Mouse (Mus musculus): ENCODE results near the gene Chrnb2. TPM values are rescaled to one million over a fixed set of nuclear protein-coding genes. Genes with fewer than 3 reads are reported as not detected.

The Chrnb2 gene
- polyA plus RNA-seq, 1 experiment from 2014 or later = 0.20 TPM

DNA sequence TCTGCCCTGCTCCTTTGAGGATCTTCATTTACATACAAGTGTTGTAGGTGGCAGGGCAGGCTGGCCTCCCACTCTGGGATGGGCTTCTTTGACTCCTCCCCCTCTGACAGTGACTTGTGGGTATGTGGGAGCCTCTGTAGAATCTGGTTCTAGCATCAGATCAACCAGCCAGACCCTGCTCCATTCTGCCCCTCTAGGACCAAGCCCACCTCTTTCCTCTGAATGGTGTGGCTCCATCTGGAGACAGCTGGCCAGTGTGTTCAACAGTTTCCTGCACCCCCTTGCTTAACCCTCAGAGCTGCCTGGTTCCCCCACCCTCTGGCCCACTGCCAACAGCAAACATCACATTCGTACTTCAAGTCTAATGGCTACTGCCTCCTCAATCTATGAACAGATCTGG lies 12.1 kb downstream of the Chrnb2 start:
- H3K9ac ChIP-seq = no peak overlapping the region
- no peak overlapping the region for H3K4me3 ChIP-seq (replicated peaks)
- ATAC-seq (ENCODE audit: low read depth) (0 out of 2 replicates have a peak, but pooled peaks have one; percentile 20), DNase-seq (no peak)
- no peaks in the 10 kb centered on the region for H3K27me3 ChIP-seq
- no peak overlapping the region for H3K27ac ChIP-seq
- no peaks in the 10 kb centered on the region for H3K9me3 ChIP-seq (replicated peaks)
- peaks cover 44% of the 10 kb centered on the region for H3K36me3 ChIP-seq
- 52% methylated on average over 1 of the region's 1 CpGs for WGBS (ENCODE audit: insufficient replicate concordance)
- H3K4me2 ChIP-seq = no peak overlapping the region
- H3K4me1 ChIP-seq (replicated peaks) = no peaks in the 10 kb centered on the region

DNA sequence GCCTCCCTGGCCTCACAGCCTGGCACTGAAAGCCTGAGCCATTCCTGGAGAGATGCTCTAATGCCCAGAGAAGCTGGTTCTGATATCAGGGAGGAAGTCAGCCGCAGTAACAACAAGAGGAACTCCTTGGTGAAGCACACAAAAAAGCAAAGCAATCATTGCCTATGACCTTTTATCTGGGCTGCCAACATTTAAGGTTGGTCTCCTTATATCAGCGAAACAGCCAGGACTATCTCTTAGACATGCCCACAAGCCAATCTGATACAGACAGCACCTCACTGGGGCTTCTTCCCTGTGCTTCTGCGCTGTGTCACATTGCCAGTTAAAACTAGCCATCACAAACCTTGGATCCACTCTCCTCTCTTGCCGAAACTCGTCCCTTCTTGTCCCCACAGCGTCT lies 25.9 kb downstream of the Chrnb2 start:
- DNase-seq = no peak
- ATAC-seq (ENCODE audit: low read depth) = no peak
- Histone ChIP-seq H3K27ac (no peak overlapping the region), H3K27me3 (no peaks in the 10 kb centered on the region), H3K4me2 (no peak overlapping the region), H3K4me1 (replicated peaks) (peaks cover 2% of the 10 kb centered on the region; the same call in 1 of the 2 replicates), H3K9ac (no peak overlapping the region), H3K9me3 (replicated peaks) (no peaks in the 10 kb centered on the region), H3K36me3 (peaks cover 92% of the 10 kb centered on the region), H3K4me3 (replicated peaks) (no peak overlapping the region)
- WGBS (ENCODE audit: insufficient replicate concordance) = 68% methylated on average over 6 of the region's 6 CpGs

DNA sequence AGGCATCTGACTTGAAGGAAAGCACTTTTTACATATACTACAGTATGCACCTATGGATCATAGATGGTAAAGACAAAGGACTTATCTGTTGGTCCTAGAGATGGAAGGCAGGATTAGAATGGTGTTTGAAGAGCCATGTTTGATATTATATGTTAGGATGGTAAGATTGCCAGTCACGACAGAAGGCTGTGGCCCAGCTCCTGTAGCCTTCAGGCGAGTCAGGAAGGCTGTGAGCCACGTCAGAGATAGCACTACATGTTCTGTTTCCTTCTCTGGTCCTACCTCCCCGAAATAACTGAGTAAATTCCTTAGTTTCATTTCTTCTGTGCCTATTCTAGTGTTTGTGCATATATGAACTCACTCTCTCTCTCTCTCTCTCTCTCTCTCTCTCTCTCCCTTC lies 32.3 kb downstream of the Chrnb2 start:
- ATAC-seq (ENCODE audit: low read depth) (no peak), DNase-seq (no peak)
- Histone ChIP-seq H3K4me1 (replicated peaks) (peaks cover 36% of the 10 kb centered on the region), H3K9me3 (replicated peaks) (no peaks in the 10 kb centered on the region), H3K4me3 (replicated peaks) (peak overlapping the region; percentile 75), H3K36me3 (peaks cover 36% of the 10 kb centered on the region), H3K27me3 (no peaks in the 10 kb centered on the region), H3K4me2 (peak overlapping the region; percentile 76), H3K9ac (peak overlapping the region; percentile 85; the same call in 1 of the 2 replicates), H3K27ac (no peak overlapping the region)
- WGBS (ENCODE audit: insufficient replicate concordance) = 51% methylated on average over 4 of the region's 4 CpGs

DNA sequence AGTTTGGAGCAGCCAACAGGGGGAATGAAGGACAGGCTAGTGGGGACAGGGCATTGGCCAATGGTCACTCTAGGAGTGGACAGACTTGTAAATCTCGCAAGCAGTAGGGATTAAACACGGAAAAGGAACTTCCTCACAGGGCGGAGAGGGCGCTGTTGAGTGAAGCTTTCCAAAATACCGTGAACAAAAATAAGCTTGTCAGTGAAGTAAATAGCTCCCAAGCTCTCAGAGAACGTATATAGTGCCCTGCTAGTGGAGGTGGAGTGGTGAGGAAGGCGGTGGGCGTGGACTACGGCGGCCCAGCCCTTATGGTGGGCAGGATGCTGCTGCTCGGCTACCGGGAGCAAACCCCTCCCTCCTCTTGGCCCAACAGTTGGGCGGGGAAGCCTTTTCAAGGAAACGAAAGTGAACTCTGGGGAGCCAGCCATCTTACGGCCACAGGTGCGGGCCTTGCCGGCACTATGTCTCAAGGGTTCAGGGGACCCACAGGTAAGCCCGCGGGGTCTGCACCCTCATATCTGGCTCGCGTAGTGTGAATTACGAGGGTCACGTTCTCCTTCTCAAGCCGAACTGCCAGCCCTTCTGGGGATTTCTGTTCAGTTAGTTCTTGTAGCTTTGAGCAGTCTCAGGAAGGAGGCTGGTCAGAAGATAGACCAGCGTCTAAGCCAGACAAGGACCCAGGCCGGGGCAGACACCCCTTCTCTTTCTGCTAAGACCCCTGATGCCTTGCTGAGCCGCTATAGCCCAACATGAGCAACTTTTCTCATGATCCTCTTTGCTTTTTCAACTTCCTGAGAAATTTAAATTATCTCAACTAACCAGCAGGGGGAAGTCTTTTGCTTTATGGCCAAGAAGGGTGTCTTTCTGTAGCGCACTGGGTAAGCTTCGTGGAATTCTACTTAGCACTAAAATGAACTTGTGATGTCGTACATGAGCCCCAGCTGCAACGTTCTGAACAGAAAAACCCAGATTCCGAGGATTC lies 33.8 kb downstream of the Chrnb2 start:
- Histone ChIP-seq H3K9ac (peak overlapping the region; percentile 85), H3K27me3 (no peaks in the 10 kb centered on the region), H3K4me1 (replicated peaks) (peaks cover 41% of the 10 kb centered on the region), H3K36me3 (peaks cover 23% of the 10 kb centered on the region), H3K27ac (peak overlapping the region; percentile 78), H3K4me3 (replicated peaks) (peak overlapping the region; percentile 75), H3K4me2 (peak overlapping the region; percentile 76), H3K9me3 (replicated peaks) (no peaks in the 10 kb centered on the region)
- peak; percentile 89 for DNase-seq
- under 1% methylated on average over 32 of the region's 32 CpGs for WGBS (ENCODE audit: insufficient replicate concordance)
- peak; percentile 98 for ATAC-seq (ENCODE audit: low read depth)

DNA sequence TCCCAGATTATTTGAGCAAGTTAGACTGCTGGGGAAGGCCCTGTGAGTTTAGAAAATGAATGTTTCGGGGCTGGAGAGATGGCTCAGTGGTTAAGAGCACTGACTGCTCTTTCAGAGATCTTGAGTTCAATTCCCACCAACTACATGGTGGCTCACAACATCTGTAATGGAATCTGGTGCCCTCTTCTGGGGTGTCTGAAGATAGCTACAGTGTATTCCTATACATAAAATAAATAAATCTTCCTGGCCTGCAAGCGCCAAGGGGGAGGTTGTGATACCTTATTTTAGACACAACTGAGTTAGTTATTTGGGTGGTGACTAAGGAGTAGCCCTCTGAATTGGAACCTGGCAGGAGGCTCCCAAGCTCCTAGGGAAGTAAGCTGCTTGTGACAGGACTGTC lies 35.6 kb downstream of the Chrnb2 start:
- Histone ChIP-seq H3K27ac (no peak overlapping the region), H3K36me3 (peaks cover 6% of the 10 kb centered on the region; the same call in 1 of the 2 replicates), H3K4me2 (no peak overlapping the region), H3K4me1 (replicated peaks) (peaks cover 41% of the 10 kb centered on the region), H3K9ac (no peak overlapping the region), H3K4me3 (replicated peaks) (no peak overlapping the region), H3K27me3 (no peaks in the 10 kb centered on the region), H3K9me3 (replicated peaks) (no peaks in the 10 kb centered on the region)
- 63% methylated on average over 2 of the region's 2 CpGs for WGBS (ENCODE audit: insufficient replicate concordance)
- no peak for ATAC-seq (ENCODE audit: low read depth)
- DNase-seq = no peak

DNA sequence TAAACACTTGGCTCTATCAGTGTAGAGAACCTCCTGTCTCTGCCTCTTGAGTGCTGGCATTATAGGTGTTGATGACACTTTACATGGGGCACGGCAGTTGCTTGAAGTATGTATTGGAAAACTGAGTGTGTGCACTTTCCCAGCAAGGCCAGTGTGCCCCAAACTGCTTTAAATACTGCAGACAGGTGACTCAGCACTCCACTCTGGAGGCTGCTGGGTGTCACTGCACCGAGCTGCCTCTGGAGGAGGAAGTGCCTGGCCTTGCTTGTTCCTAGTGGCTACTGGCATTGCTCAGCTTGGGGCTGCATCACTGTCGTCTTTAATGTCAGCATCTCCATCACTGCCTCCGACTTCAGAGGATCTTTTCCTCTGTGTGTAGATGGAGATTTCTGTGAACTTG lies 37.4 kb downstream of the Chrnb2 start:
- WGBS (ENCODE audit: insufficient replicate concordance) = 13% methylated on average over 4 of the region's 4 CpGs
- ATAC-seq (ENCODE audit: low read depth) = no peak
- H3K27me3 ChIP-seq = no peaks in the 10 kb centered on the region

DNA sequence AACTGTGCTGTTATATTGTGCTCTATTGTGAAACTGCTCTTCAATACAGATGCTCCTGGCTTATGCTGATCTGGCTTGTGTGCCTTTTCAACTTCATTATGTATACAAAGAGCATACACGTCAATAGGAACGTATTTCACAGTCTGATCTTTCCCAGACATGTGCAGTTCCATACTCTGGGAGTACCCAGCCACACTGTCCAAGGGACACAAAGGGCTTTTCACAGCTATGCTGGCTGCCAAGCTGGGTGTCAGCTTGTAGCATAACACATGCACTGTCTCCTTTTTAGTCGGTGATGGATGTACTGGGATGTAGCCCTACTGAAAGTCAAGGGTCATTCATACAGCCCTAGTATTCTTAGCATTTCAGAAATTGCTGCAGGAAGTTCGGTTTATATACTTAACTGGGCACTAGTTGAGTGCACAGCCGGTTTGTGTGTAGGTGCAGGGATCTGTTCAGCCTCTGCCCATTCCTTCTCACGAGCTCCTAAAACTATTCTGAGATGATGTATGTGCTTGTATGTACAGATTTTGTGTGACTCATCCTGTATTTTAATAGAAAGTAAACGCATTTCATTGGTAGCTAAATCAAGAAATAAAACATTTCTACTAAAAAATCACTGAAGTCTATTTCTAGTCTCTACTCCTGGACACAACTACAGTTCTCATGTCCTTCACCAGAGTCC lies 40.9 kb downstream of the Chrnb2 start:
- 65% methylated on average over 7 of the region's 7 CpGs for WGBS (ENCODE audit: insufficient replicate concordance)
- Histone ChIP-seq H3K4me2 (no peak overlapping the region), H3K27ac (no peak overlapping the region), H3K4me3 (replicated peaks) (no peak overlapping the region), H3K36me3 (no peaks in the 10 kb centered on the region), H3K27me3 (no peaks in the 10 kb centered on the region), H3K9ac (no peak overlapping the region), H3K4me1 (replicated peaks) (peaks cover 8% of the 10 kb centered on the region), H3K9me3 (replicated peaks) (no peaks in the 10 kb centered on the region)
- DNase-seq (no peak), ATAC-seq (ENCODE audit: low read depth) (no peak)

More for the DNA sequence above, 37.4 kb downstream of the Chrnb2 start:
- Histone ChIP-seq H3K27ac (no peak overlapping the region), H3K9me3 (replicated peaks) (no peaks in the 10 kb centered on the region), H3K4me3 (replicated peaks) (no peak overlapping the region), H3K36me3 (no peaks in the 10 kb centered on the region), H3K4me1 (replicated peaks) (peaks cover 28% of the 10 kb centered on the region), H3K4me2 (no peak overlapping the region), H3K9ac (no peak overlapping the region)
- DNase-seq = peak; percentile 51

DNA sequence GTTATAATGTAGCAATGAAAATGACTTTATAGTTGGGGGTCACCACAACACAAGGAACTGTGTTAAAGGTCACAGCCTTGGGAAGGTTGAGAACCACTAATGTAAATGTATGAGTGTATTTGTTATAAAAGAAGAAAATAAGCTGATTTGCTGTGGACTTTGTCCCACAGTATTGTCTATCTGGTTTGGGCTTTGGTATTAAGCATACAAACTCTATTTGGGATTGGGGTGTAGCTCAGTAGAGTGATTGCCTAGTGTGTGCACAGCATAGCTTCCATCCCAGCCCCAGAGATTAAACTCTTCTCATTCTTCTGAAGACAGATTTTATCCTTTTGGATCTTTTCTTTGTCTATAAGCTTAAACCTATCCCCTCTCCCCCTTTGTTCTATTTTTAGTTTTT lies 42.4 kb downstream of the Chrnb2 start:
- no peaks in the 10 kb centered on the region for H3K36me3 ChIP-seq
- no peak overlapping the region for H3K4me3 ChIP-seq (replicated peaks)
- no peak overlapping the region for H3K27ac ChIP-seq
- H3K9ac ChIP-seq = no peak overlapping the region
- H3K27me3 ChIP-seq = no peaks in the 10 kb centered on the region
- DNase-seq (no peak), ATAC-seq (ENCODE audit: low read depth) (no peak)
- no peaks in the 10 kb centered on the region for H3K9me3 ChIP-seq (replicated peaks)
- H3K4me2 ChIP-seq = no peak overlapping the region
- H3K4me1 ChIP-seq (replicated peaks) = peaks cover 4% of the 10 kb centered on the region

DNA sequence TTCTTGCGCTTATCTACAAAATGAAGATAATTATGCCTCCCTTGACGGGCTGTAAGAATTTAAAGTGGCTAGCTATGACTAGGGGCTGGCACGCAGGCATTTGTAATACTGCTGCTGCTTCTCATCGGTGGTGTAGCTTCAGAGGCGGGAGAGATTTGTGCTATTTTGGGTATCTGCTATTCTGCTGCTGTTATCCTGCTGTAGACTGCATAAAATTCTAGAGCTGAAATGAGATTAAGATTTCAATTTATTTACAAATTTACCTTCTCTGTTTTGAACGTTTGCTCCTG lies 48.5 kb downstream of the Chrnb2 start:
- WGBS (ENCODE audit: insufficient replicate concordance) = 39% methylated on average over 6 of the region's 6 CpGs
- Histone ChIP-seq H3K9ac (peak overlapping the region; percentile 76; the same call in 1 of the 2 replicates), H3K4me1 (replicated peaks) (peaks cover 20% of the 10 kb centered on the region)

DNA sequence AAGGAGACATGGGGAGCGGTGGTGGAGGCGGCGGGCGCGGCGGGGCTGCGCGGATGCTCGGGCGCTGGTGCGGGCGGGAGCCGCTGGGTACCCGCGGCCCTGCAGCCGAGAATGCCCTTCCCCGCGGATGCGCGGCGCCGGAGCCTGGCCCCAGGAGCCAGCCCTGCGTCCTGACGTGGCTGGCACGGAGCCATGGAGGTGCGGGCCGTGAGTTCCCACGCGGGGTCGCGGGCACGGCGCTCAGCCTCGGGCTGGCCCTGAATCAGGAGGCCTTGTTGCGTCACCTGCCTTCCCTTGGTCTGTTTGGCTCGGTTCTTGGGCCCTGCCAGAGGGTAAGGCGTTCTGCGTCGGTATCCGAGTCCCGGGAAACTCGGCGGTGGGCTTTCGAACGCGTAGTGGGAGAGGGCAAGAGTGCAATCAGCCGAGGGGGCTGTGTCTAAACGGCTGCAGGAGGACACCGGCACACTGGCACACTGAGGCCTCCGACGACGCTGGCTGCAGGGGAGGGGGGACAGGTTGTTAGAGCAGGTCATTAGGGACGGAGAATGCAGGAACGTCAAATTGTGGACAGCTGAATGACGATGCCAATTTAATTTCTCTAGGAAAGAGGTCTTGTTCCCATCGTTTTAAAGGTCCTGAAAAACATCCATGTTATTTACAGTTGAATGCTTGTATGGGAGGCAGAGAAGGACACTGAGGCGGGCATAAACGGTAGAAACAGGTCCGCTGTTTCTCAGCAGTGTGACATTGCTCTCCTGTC lies 49.0 kb downstream of the Chrnb2 start:
- no peak for DNase-seq
- WGBS (ENCODE audit: insufficient replicate concordance) = 2% methylated on average over 57 of the region's 59 CpGs
- H3K9me3 ChIP-seq (replicated peaks) = no peaks in the 10 kb centered on the region
- H3K9ac ChIP-seq = peak overlapping the region; percentile 76
- no peak overlapping the region for H3K27ac ChIP-seq
- peak overlapping the region; percentile 80 for H3K4me3 ChIP-seq (replicated peaks)
- ATAC-seq (ENCODE audit: low read depth) = peak; percentile 54
- peaks cover 20% of the 10 kb centered on the region for H3K4me1 ChIP-seq (replicated peaks)
- peak overlapping the region; percentile 95 for H3K4me2 ChIP-seq
- peaks cover 9% of the 10 kb centered on the region for H3K27me3 ChIP-seq
- H3K36me3 ChIP-seq = no peaks in the 10 kb centered on the region

More for the DNA sequence above, 48.5 kb downstream of the Chrnb2 start:
- no peak for DNase-seq
- no peak for ATAC-seq (ENCODE audit: low read depth)
- no peaks in the 10 kb centered on the region for H3K36me3 ChIP-seq
- H3K4me3 ChIP-seq (replicated peaks) = peak overlapping the region; percentile 80
- H3K27ac ChIP-seq = no peak overlapping the region
- H3K9me3 ChIP-seq (replicated peaks) = no peaks in the 10 kb centered on the region
- H3K27me3 ChIP-seq = peaks cover 9% of the 10 kb centered on the region
- H3K4me2 ChIP-seq = peak overlapping the region; percentile 95
